Mouse (Mus musculus) brown adipose tissue, adult 24 weeks (tissue): Measurements from ENCODE around the gene Ripor1. TPM values are rescaled to one million over a fixed set of nuclear protein-coding genes. Genes with fewer than 3 reads are reported as not detected.
"Not testable (repeated sequence)": the region's sequence is repeated elsewhere in the genome, so short reads cannot be mapped to it uniquely, and the experiment has no call there.

Experiments
- H3K27ac ChIP-seq: fragments of 200-500 bp; replicated peaks from 2 replicates; pipeline ENCODE4 v1.5.1; 2012; ENCODE audit warnings: low read depth, mild to moderate bottlenecking, low read length
- H3K4me1 ChIP-seq: fragments of 200-500 bp; 2 replicates; pipeline ENCODE4 v1.6.1; 2012; ENCODE audit warnings: low read length, mixed read lengths; ENCODE audit not compliant: control insufficient read depth, insufficient read depth, insufficient read length
- H3K4me3 ChIP-seq: fragments of 200-500 bp; 2 replicates; pipeline ENCODE4 v1.5.1; 2012; ENCODE audit warnings: low read depth, mild to moderate bottlenecking, low read length, moderate library complexity; ENCODE audit not compliant: insufficient read depth
- polyA plus RNA-seq: library from polyadenylated mRNA; stranded (reverse); fragments of >200 nt; gene quantifications from 2 replicates; pipeline ENCODE4 v1.2.4, GENCODE M21; 2012; ENCODE audit not compliant: missing spikeins, insufficient read depth, insufficient read length

Gene Ripor1
- polyA plus RNA-seq = 13.4 and 14.4 TPM in 2 replicates

GRCm38 (mm10) chr8:105604804-105605381 is at the start of gene Ripor1:
TSS of gene Ripor1 (plus strand) at chr8:105605255.
- Histone ChIP-seq H3K4me3 (peak within 1 kb of the TSS; percentile 99), H3K4me1 (peaks cover 6% of the 10 kb centered on the region; the same call in 1 of the 2 replicates), H3K27ac (peak within 1 kb of the TSS; percentile 94)

- Histone ChIP-seq H3K27ac (no peak overlapping the region), H3K4me1 (peaks cover 5% of the 10 kb centered on the region), H3K4me3 (no peak overlapping the region)
Measured at GRCm38 (mm10) chr8:105562863-105563262, 42.2 kb upstream of the Ripor1 start.

GRCm38 (mm10) chr8:105563871-105564270 is 41.2 kb upstream of the Ripor1 start:
- Histone ChIP-seq H3K4me3 (no peak overlapping the region), H3K27ac (no peak overlapping the region), H3K4me1 (peaks cover 5% of the 10 kb centered on the region)

GRCm38 (mm10) chr8:105564573-105565229 is 40.4 kb upstream of the Ripor1 start:
- not testable (repeated sequence) for H3K4me1 ChIP-seq
- H3K4me3 ChIP-seq = peak overlapping the region; percentile 77
- peak overlapping the region; percentile 66 for H3K27ac ChIP-seq

GRCm38 (mm10) chr8:105565401-105565881 is 39.6 kb upstream of the Ripor1 start:
- peaks cover 5% of the 10 kb centered on the region for H3K4me1 ChIP-seq
- peak overlapping the region; percentile 77 for H3K4me3 ChIP-seq
- H3K27ac ChIP-seq = peak overlapping the region; percentile 66

- peaks cover 5% of the 10 kb centered on the region for H3K4me1 ChIP-seq
- H3K27ac ChIP-seq = peak within 1 kb of the TSS; percentile 69
Measured at GRCm38 (mm10) chr8:105565952-105566702, 38.9 kb upstream of the Ripor1 start, which contains the start of gene Atp6v0d1. TSS of gene Atp6v0d1 (minus strand) at chr8:105566047.

GRCm38 (mm10) chr8:105566703-105567595 is 38.1 kb upstream of the Ripor1 start:
- peak overlapping the region; percentile 69 for H3K27ac ChIP-seq
- H3K4me1 ChIP-seq = peaks cover 5% of the 10 kb centered on the region
- H3K4me3 ChIP-seq = peak overlapping the region; percentile 65

More at GRCm38 (mm10) chr8:105565952-105566702, 38.9 kb upstream of the Ripor1 start, which contains the start of gene Atp6v0d1:
- peak within 1 kb of the TSS; percentile 77 for H3K4me3 ChIP-seq

- Histone ChIP-seq H3K27ac (no peak overlapping the region), H3K4me1 (peaks cover 3% of the 10 kb centered on the region; the same call in 1 of the 2 replicates), H3K4me3 (no peak overlapping the region)
Measured at GRCm38 (mm10) chr8:105571810-105572209, 33.2 kb upstream of the Ripor1 start.

GRCm38 (mm10) chr8:105573427-105573826 is 31.6 kb upstream of the Ripor1 start:
- no peak overlapping the region for H3K27ac ChIP-seq
- H3K4me1 ChIP-seq = no peaks in the 10 kb centered on the region
- H3K4me3 ChIP-seq = no peak overlapping the region

- Histone ChIP-seq H3K4me3 (no peak overlapping the region), H3K4me1 (no peaks in the 10 kb centered on the region), H3K27ac (no peak overlapping the region)
Measured at GRCm38 (mm10) chr8:105574741-105575140, 30.3 kb upstream of the Ripor1 start.

- Histone ChIP-seq H3K27ac (no peak overlapping the region), H3K4me3 (no peak overlapping the region), H3K4me1 (no peaks in the 10 kb centered on the region)
Measured at GRCm38 (mm10) chr8:105575538-105575937, 29.5 kb upstream of the Ripor1 start.

GRCm38 (mm10) chr8:105579719-105580118 is 25.3 kb upstream of the Ripor1 start:
- Histone ChIP-seq H3K27ac (no peak overlapping the region), H3K4me3 (no peak overlapping the region), H3K4me1 (no peaks in the 10 kb centered on the region)

GRCm38 (mm10) chr8:105592431-105592830 is 12.6 kb upstream of the Ripor1 start:
- Histone ChIP-seq H3K27ac (no peak overlapping the region), H3K4me1 (peaks cover 7% of the 10 kb centered on the region; the same call in 1 of the 2 replicates), H3K4me3 (no peak overlapping the region)

GRCm38 (mm10) chr8:105593859-105594258 is 11.2 kb upstream of the Ripor1 start:
- peak overlapping the region; percentile 89 for H3K27ac ChIP-seq
- H3K4me3 ChIP-seq = peak overlapping the region; percentile 67
- H3K4me1 ChIP-seq = peaks cover 7% of the 10 kb centered on the region; the same call in 1 of the 2 replicates
